Mouse (Mus musculus): ENCODE measurements at regions not wholly inside any gene's neighbourhood (a gene's known extent, or its start where the extent isn't known, plus 50 kb on each side); places are given as distances from the start of the nearest gene placed in this dataset.

- TF ChIP-seq CTCF (IDR thresholded peaks at IDR 0.05; ENCODE audit: borderline replicate concordance, insufficient read depth, low read length) (no peak), POLR2A (IDR thresholded peaks at IDR 0.05; ENCODE audit: low read depth, low read length) (no peak)
- Histone ChIP-seq H3K4me3 (ENCODE audit: insufficient read depth, low read length) (no peak overlapping the region), H3K4me1 (ENCODE audit: control insufficient read depth, insufficient read depth, low read length) (no peaks in the 10 kb centered on the region), H3K27ac (ENCODE audit: insufficient read depth, low read length) (no peak overlapping the region)
Measured at GRCm38 (mm10) chr19:23061906-23062305, 79.1 kb upstream of the Klf9 start.

DNA sequence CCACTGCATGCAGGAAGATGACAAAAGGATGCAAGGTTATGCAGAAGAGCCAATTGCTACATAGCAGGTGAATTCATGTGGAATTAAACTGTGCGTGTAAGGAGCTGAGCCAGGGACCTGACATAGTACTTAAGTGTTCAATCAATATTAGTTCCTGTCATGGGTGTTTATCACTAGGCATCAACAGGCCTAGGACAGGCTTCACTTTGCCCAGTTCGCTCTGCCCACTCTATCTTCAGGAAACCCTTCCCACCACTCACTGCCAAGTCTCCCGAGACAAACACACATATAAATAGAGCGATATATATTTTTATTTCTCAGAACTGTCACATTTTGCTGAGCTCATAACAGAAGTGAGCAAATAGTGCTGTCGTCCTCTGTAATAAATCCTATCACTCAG, 78.2 kb upstream of the Klf9 start:
- no peak overlapping the region for H3K27ac ChIP-seq (ENCODE audit: insufficient read depth, low read length)
- no peaks in the 10 kb centered on the region for H3K4me1 ChIP-seq (ENCODE audit: control insufficient read depth, insufficient read depth, low read length)
- H3K4me3 ChIP-seq (ENCODE audit: insufficient read depth, low read length): no peak overlapping the region
- TF ChIP-seq CTCF (IDR thresholded peaks at IDR 0.05; ENCODE audit: borderline replicate concordance, insufficient read depth, low read length) (no peak), POLR2A (IDR thresholded peaks at IDR 0.05; ENCODE audit: low read depth, low read length) (no peak)

DNA sequence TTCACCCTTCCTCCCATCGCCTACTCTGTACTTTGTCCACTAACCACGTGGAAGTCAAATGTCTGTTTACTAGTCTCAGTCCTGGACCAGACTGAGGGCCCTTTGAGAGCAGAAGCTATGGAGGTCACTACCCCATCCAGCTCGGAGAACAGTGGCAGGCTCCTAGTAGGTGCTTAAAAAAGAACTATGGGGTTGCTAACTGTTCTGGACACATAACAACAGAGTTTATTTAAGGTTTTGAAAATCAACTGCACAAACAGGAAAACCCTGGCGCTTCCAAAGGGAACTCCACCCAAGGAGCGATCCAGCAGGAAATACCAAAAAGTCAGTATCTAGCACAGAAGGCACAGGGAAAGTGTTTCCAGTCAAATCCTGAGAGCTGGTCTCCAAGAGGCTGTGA, 75.5 kb upstream of the Klf9 start:
- no peak overlapping the region for H3K4me3 ChIP-seq (ENCODE audit: insufficient read depth, low read length)
- no peaks in the 10 kb centered on the region for H3K4me1 ChIP-seq (ENCODE audit: control insufficient read depth, insufficient read depth, low read length)
- TF ChIP-seq POLR2A (IDR thresholded peaks at IDR 0.05; ENCODE audit: low read depth, low read length): no peak
- no peak for TF ChIP-seq CTCF (IDR thresholded peaks at IDR 0.05; ENCODE audit: borderline replicate concordance, insufficient read depth, low read length)
- H3K27ac ChIP-seq (ENCODE audit: insufficient read depth, low read length): no peak overlapping the region

DNA sequence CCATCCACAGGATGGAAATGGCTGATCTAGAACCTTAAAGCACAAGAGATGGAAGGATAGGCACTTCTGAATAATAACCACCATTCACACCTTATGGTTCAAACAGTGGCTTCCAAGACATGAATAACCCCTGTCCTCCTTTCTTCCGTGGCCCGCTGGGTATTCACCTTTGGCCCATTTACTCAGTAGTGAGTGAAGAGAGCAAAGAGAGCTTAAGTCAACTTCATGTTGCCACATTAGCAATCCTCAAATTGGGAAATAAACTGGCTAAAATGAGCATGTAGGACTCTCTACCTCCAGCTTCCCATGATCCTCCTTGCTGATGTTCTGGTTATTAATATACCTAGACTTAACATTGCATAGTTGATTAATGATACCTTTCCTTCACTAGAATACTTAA, 74.3 kb upstream of the Klf9 start:
- H3K4me3 ChIP-seq (ENCODE audit: insufficient read depth, low read length): no peak overlapping the region
- no peak for TF ChIP-seq POLR2A (IDR thresholded peaks at IDR 0.05; ENCODE audit: low read depth, low read length)
- no peak for TF ChIP-seq CTCF (IDR thresholded peaks at IDR 0.05; ENCODE audit: borderline replicate concordance, insufficient read depth, low read length)

DNA sequence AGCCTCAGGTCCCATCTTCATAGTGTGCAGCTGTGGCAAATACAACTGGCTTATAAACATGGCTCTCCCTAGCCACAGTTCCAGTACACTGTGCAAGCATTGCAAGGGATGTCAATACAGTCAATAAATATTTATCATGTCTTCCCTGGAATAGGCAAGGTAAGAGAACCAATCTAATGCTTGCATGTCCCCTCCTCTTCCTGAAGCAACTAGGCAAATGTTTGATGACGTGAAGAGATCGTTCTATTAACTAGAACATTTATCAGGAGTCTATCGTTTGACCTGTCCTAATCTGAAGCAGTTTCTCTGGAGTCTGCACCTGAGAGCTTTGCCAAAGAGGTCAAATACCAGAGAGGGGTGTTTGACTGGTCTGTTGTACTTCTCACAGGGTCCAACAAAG, 72.4 kb upstream of the Klf9 start:
- TF ChIP-seq CTCF (IDR thresholded peaks at IDR 0.05; ENCODE audit: borderline replicate concordance, insufficient read depth, low read length) (no peak), POLR2A (IDR thresholded peaks at IDR 0.05; ENCODE audit: low read depth, low read length) (no peak)

More for the DNA sequence above, 74.3 kb upstream of the Klf9 start:
- no peaks in the 10 kb centered on the region for H3K4me1 ChIP-seq (ENCODE audit: control insufficient read depth, insufficient read depth, low read length)
- no peak overlapping the region for H3K27ac ChIP-seq (ENCODE audit: insufficient read depth, low read length)

DNA sequence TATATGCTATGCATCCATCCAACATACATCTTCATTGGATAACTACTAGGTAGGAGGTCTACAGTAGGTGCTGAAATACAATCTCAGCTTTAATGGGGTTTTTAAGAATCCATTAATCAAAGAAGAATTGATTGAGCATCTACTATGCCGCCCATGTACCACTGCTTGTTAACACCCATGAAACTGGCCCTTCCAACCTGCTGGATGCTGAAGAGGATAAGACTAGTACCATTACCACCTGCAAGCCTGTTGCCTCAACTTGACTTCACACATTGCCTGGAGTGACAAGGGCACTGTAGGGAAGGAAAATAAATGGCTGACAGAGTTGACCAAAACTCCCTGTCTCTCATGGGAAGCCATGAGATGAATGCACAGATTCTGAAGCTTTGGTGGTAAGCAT, 71.4 kb upstream of the Klf9 start:
- H3K4me3 ChIP-seq (ENCODE audit: insufficient read depth, low read length): no peak overlapping the region
- H3K4me1 ChIP-seq (ENCODE audit: control insufficient read depth, insufficient read depth, low read length): no peaks in the 10 kb centered on the region
- no peak overlapping the region for H3K27ac ChIP-seq (ENCODE audit: insufficient read depth, low read length)
- TF ChIP-seq CTCF (IDR thresholded peaks at IDR 0.05; ENCODE audit: borderline replicate concordance, insufficient read depth, low read length) (no peak), POLR2A (IDR thresholded peaks at IDR 0.05; ENCODE audit: low read depth, low read length) (no peak)

More for the DNA sequence above, 72.4 kb upstream of the Klf9 start:
- Histone ChIP-seq H3K27ac (ENCODE audit: insufficient read depth, low read length) (no peak overlapping the region), H3K4me1 (ENCODE audit: control insufficient read depth, insufficient read depth, low read length) (no peaks in the 10 kb centered on the region), H3K4me3 (ENCODE audit: insufficient read depth, low read length) (no peak overlapping the region)

- TF ChIP-seq CTCF (IDR thresholded peaks at IDR 0.05; ENCODE audit: borderline replicate concordance, insufficient read depth, low read length) (no peak), POLR2A (IDR thresholded peaks at IDR 0.05; ENCODE audit: low read depth, low read length) (no peak)
- no peak overlapping the region for H3K4me3 ChIP-seq (ENCODE audit: insufficient read depth, low read length)
- H3K4me1 ChIP-seq (ENCODE audit: control insufficient read depth, insufficient read depth, low read length): no peaks in the 10 kb centered on the region
- no peak overlapping the region for H3K27ac ChIP-seq (ENCODE audit: insufficient read depth, low read length)
Measured at GRCm38 (mm10) chr19:23071000-23071399, 70.0 kb upstream of the Klf9 start.

- Histone ChIP-seq H3K27ac (ENCODE audit: insufficient read depth, low read length) (no peak overlapping the region), H3K4me1 (ENCODE audit: control insufficient read depth, insufficient read depth, low read length) (no peaks in the 10 kb centered on the region), H3K4me3 (ENCODE audit: insufficient read depth, low read length) (no peak overlapping the region)
- TF ChIP-seq POLR2A (IDR thresholded peaks at IDR 0.05; ENCODE audit: low read depth, low read length): no peak
- no peak for TF ChIP-seq CTCF (IDR thresholded peaks at IDR 0.05; ENCODE audit: borderline replicate concordance, insufficient read depth, low read length)
Measured at GRCm38 (mm10) chr19:23074602-23075570, 66.1 kb upstream of the Klf9 start.

GRCm38 (mm10) chr19:23075790-23076189, 65.2 kb upstream of the Klf9 start:
- H3K27ac ChIP-seq (ENCODE audit: insufficient read depth, low read length): no peak overlapping the region
- no peak for TF ChIP-seq POLR2A (IDR thresholded peaks at IDR 0.05; ENCODE audit: low read depth, low read length)
- TF ChIP-seq CTCF (IDR thresholded peaks at IDR 0.05; ENCODE audit: borderline replicate concordance, insufficient read depth, low read length): no peak
- no peaks in the 10 kb centered on the region for H3K4me1 ChIP-seq (ENCODE audit: control insufficient read depth, insufficient read depth, low read length)
- H3K4me3 ChIP-seq (ENCODE audit: insufficient read depth, low read length): no peak overlapping the region

GRCm38 (mm10) chr19:23085173-23085660, 55.8 kb upstream of the Klf9 start:
- H3K27ac ChIP-seq (ENCODE audit: insufficient read depth, low read length): no peak overlapping the region
- no peaks in the 10 kb centered on the region for H3K4me1 ChIP-seq (ENCODE audit: control insufficient read depth, insufficient read depth, low read length)
- TF ChIP-seq POLR2A (IDR thresholded peaks at IDR 0.05; ENCODE audit: low read depth, low read length) (no peak), CTCF (IDR thresholded peaks at IDR 0.05; ENCODE audit: borderline replicate concordance, insufficient read depth, low read length) (no peak)
- no peak overlapping the region for H3K4me3 ChIP-seq (ENCODE audit: insufficient read depth, low read length)
